Mouse (Mus musculus): ENCODE measurements around the gene Syn3. TPM values are rescaled to one million over a fixed set of nuclear protein-coding genes. Genes with fewer than 3 reads are reported as not detected.

The Syn3 gene
- polyA plus RNA-seq, 1 experiment, result 9.5 TPM

DNA sequence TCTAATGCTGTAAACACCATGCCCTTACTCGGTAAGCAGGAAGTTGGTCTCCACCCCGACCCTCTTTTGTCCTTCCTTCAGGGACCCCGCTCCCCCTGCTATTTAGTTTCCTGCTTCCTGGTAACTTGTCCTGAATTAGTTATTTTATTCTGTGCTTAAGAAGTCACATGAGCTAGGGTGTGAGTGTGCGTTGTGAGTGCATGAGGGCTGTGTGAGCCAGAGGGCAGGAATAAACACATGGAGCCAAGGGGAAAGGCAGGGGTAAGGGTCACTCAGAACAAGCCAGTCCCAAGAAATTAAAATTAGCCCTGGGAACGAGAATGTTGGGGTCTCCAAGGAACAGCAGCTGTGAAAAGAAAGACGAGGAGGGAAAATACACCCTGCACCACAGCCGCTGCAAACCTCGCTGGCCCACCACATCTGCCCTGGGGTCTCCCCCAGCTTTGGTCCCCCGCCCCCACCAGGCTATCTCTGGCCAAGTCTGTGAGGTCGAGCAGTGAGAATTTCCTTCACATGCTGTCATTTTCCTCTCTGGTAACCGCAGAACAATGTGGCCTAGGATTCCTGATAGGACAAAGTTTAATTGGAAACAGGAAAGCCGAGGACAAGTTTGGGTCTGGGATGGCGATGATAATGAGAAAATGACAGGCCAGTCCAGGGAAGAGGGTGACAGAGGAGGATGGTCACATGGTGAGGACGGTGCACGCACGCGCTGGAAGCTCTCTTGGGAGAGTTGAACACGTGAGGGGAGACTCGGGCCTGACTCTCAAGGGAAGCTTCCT is 225.1 kb downstream of the Syn3 start:
- H3K4me3 ChIP-seq (replicated peaks; ENCODE audit: insufficient read depth, low read depth, low read length), result no peak overlapping the region
- TF ChIP-seq POLR2A (IDR thresholded peaks at IDR 0.05; ENCODE audit: borderline replicate concordance, insufficient read depth, low read length) (no peak), CTCF (IDR thresholded peaks at IDR 0.05; ENCODE audit: borderline replicate concordance, insufficient read depth, low read depth, low read length) (no peak)

DNA sequence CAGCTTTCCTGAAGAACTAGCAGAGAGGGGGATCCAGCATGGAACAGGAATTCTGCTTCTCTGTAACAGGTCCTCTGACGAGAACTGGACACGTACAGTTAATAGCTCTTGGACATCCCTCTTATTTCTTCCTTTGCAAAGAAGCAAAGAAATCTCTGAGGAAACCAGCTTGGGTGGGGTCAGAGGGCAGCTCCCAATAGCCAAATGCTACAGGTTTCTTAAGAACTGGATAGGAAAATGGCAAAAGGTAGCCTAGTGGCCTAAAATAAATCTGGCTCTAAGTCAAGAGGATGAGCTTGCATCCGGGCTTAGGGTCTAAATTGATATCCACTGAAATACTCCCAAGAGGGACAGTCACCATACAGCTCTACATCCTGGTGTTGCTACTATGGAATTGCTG is 225.9 kb downstream of the Syn3 start:
- no peak overlapping the region for H3K27ac ChIP-seq (ENCODE audit: insufficient read depth, low read length)
- TF ChIP-seq POLR2A (IDR thresholded peaks at IDR 0.05; ENCODE audit: borderline replicate concordance, insufficient read depth, low read length), result no peak
- TF ChIP-seq CTCF (IDR thresholded peaks at IDR 0.05; ENCODE audit: borderline replicate concordance, insufficient read depth, low read depth, low read length), result no peak
- WGBS, result 68% methylated on average over 3 of the region's 3 CpGs
- H3K4me1 ChIP-seq (ENCODE audit: control insufficient read depth, insufficient read depth, low read length), result no peaks in the 10 kb centered on the region
- no peak overlapping the region for H3K4me3 ChIP-seq (replicated peaks; ENCODE audit: insufficient read depth, low read depth, low read length)
- H3K27me3 ChIP-seq (ENCODE audit: control insufficient read depth, insufficient read depth, low read length), result no peaks in the 10 kb centered on the region
- DNase-seq, result no peak

More for the DNA sequence above, 225.1 kb downstream of the Syn3 start:
- DNase-seq, result no peak
- WGBS, result 75% methylated on average over 19 of the region's 19 CpGs
- H3K27me3 ChIP-seq (ENCODE audit: control insufficient read depth, insufficient read depth, low read length), result no peaks in the 10 kb centered on the region
- no peaks in the 10 kb centered on the region for H3K4me1 ChIP-seq (ENCODE audit: control insufficient read depth, insufficient read depth, low read length)
- no peak overlapping the region for H3K27ac ChIP-seq (ENCODE audit: insufficient read depth, low read length)

DNA sequence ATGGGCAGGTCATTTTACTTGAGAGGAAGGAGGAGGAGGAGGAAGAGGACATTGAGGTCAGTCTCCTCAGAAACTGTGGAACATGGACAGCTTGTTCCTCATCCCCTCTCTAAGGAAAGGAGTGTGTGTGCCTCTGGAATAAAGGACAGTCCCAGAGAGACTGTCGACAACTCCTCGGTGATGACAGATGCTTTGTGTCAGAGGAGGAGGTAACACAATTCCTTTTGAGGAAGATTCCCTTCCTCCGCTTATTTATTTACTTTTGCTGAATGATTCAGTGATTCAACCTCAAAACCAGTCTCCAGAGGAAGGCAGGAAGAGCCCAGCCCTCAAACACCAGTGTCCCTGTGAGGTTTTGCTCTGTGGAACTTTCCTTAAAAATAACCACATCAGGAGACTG is 228.4 kb downstream of the Syn3 start:
- no peaks in the 10 kb centered on the region for H3K27me3 ChIP-seq (ENCODE audit: control insufficient read depth, insufficient read depth, low read length)
- H3K4me3 ChIP-seq (replicated peaks; ENCODE audit: insufficient read depth, low read depth, low read length), result no peak overlapping the region
- no peaks in the 10 kb centered on the region for H3K4me1 ChIP-seq (ENCODE audit: control insufficient read depth, insufficient read depth, low read length)
- TF ChIP-seq POLR2A (IDR thresholded peaks at IDR 0.05; ENCODE audit: borderline replicate concordance, insufficient read depth, low read length) (no peak), CTCF (IDR thresholded peaks at IDR 0.05; ENCODE audit: borderline replicate concordance, insufficient read depth, low read depth, low read length) (no peak)
- DNase-seq, result no peak
- WGBS, result 83% methylated on average over 3 of the region's 3 CpGs
- H3K27ac ChIP-seq (ENCODE audit: insufficient read depth, low read length), result no peak overlapping the region

DNA sequence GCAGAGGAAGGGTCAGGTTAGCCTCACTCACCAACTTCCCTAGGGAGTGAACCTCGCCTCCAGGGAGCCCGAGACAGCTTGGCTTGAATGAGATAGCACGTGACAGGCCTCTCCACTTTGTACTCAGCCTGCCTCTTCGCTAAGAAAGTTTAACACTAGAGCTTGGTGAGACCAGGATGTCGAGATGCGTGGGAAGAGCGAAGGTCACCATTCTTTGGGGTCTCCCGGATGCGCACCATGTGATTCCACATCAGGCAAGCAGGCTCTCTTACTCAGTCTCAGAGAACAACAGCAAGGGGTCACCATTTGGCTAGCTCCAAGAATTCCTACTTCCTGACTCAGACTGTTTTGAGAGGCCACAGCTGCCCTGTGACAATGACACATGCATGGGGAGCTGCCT is 234.1 kb downstream of the Syn3 start:
- Histone ChIP-seq H3K27ac (ENCODE audit: insufficient read depth, low read length) (no peak overlapping the region), H3K4me1 (ENCODE audit: control insufficient read depth, insufficient read depth, low read length) (no peaks in the 10 kb centered on the region), H3K27me3 (ENCODE audit: control insufficient read depth, insufficient read depth, low read length) (no peaks in the 10 kb centered on the region; the same call in 1 of the 2 replicates), H3K4me3 (replicated peaks; ENCODE audit: insufficient read depth, low read depth, low read length) (no peak overlapping the region)
- no peak for DNase-seq
- 88% methylated on average over 9 of the region's 9 CpGs for WGBS
- TF ChIP-seq POLR2A (IDR thresholded peaks at IDR 0.05; ENCODE audit: borderline replicate concordance, insufficient read depth, low read length) (no peak), CTCF (IDR thresholded peaks at IDR 0.05; ENCODE audit: borderline replicate concordance, insufficient read depth, low read depth, low read length) (no peak)

DNA sequence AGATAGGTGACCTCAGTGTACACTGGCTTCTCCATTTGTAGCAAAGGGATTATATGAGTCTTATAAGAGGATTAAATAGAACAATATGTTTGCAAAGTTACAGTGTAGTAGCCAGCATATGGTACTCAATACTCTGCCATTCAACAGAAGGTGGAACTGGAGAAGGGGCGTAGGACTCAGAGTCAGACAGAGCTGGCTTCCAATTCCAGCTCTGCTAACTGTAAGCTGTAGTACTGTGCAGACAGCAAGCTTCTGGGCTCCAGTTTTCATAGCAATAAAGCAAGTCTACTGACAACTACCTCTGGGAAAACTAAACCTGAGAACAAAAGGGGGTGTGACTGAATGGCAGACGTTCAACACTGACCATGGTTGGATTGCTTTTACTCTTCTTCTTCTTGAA is 237.0 kb downstream of the Syn3 start:
- 76% methylated on average over 2 of the region's 2 CpGs for WGBS
- no peak for TF ChIP-seq CTCF (IDR thresholded peaks at IDR 0.05; ENCODE audit: borderline replicate concordance, insufficient read depth, low read depth, low read length)
- TF ChIP-seq POLR2A (IDR thresholded peaks at IDR 0.05; ENCODE audit: borderline replicate concordance, insufficient read depth, low read length), result no peak
- Histone ChIP-seq H3K27me3 (ENCODE audit: control insufficient read depth, insufficient read depth, low read length) (no peaks in the 10 kb centered on the region; the same call in 1 of the 2 replicates), H3K4me1 (ENCODE audit: control insufficient read depth, insufficient read depth, low read length) (no peaks in the 10 kb centered on the region), H3K4me3 (replicated peaks; ENCODE audit: insufficient read depth, low read depth, low read length) (no peak overlapping the region), H3K27ac (ENCODE audit: insufficient read depth, low read length) (no peak overlapping the region)
- DNase-seq, result no peak

DNA sequence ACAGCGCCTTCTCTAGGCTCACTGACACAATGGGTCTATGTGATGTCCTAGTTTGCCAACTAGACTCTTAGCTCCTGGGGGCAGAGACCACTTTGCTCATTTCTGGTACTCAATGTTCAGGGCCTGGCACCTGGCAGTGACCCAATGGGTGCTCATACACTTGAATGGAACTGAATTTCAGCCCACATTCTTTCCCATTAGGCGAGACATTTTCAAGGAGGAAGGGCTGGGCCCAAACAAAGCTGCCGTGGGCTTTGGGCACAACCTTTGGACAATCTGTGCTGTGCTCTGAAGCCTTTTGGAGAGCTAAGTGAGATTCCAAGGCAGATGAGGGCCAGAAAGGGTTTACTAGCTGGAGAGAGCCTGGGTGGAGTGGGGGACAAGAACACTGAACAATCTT is 239.7 kb downstream of the Syn3 start:
- H3K27me3 ChIP-seq (ENCODE audit: control insufficient read depth, insufficient read depth, low read length), result no peaks in the 10 kb centered on the region; the same call in 1 of the 2 replicates
- no peak overlapping the region for H3K4me3 ChIP-seq (replicated peaks; ENCODE audit: insufficient read depth, low read depth, low read length)
- no peak overlapping the region for H3K27ac ChIP-seq (ENCODE audit: insufficient read depth, low read length)
- DNase-seq, result no peak
- TF ChIP-seq POLR2A (IDR thresholded peaks at IDR 0.05; ENCODE audit: borderline replicate concordance, insufficient read depth, low read length) (no peak), CTCF (IDR thresholded peaks at IDR 0.05; ENCODE audit: borderline replicate concordance, insufficient read depth, low read depth, low read length) (no peak)
- 76% methylated on average over 3 of the region's 3 CpGs for WGBS
- H3K4me1 ChIP-seq (ENCODE audit: control insufficient read depth, insufficient read depth, low read length), result no peaks in the 10 kb centered on the region

DNA sequence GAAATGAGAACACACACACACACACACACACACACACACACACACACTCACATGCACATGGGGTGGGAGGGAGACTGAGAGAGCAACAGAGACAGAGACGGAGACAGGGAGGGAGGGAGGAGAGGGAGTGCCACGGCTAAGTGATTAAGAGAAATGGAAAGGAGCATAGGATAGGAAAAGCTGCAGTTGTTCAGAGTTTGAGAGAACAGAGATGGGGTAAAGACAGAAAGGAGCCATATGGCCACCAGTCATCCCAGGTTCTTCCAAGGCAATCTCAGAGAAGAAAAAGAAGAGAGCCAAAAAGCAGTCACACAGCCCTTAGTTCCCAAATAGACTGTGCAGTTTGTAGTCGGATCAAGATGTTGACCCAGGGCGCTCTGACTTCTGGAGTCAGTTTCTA is 240.7 kb downstream of the Syn3 start:
- no peak for TF ChIP-seq POLR2A (IDR thresholded peaks at IDR 0.05; ENCODE audit: borderline replicate concordance, insufficient read depth, low read length)
- DNase-seq, result no peak
- no peak overlapping the region for H3K27ac ChIP-seq (ENCODE audit: insufficient read depth, low read length)
- WGBS, result 82% methylated on average over 4 of the region's 4 CpGs
- H3K27me3 ChIP-seq (ENCODE audit: control insufficient read depth, insufficient read depth, low read length), result no peaks in the 10 kb centered on the region; the same call in 1 of the 2 replicates
- no peak overlapping the region for H3K4me3 ChIP-seq (replicated peaks; ENCODE audit: insufficient read depth, low read depth, low read length)
- no peaks in the 10 kb centered on the region for H3K4me1 ChIP-seq (ENCODE audit: control insufficient read depth, insufficient read depth, low read length)

DNA sequence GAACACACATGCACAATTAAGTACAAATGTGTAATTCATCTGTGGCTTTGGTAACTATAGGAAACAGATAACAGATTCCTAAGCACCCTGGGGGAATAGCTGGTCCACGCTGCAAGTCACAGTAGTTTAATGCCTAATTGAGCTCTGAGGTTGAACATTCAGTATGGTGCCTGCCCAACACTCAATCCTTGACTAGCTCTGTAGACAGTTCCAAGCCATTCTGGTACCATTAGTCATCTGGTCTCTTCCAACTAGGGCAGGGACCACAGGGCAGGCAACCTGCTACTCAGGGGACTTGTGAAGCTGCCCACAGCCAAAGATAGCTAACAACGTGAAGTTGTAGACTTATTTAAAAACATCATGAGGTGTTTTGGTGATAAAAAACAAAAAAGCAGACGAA is 241.7 kb downstream of the Syn3 start:
- 79% methylated on average over 3 of the region's 3 CpGs for WGBS
- Histone ChIP-seq H3K4me3 (replicated peaks; ENCODE audit: insufficient read depth, low read depth, low read length) (no peak overlapping the region), H3K27me3 (ENCODE audit: control insufficient read depth, insufficient read depth, low read length) (no peaks in the 10 kb centered on the region; the same call in 1 of the 2 replicates), H3K4me1 (ENCODE audit: control insufficient read depth, insufficient read depth, low read length) (no peaks in the 10 kb centered on the region), H3K27ac (ENCODE audit: insufficient read depth, low read length) (no peak overlapping the region)
- no peak for DNase-seq
- TF ChIP-seq CTCF (IDR thresholded peaks at IDR 0.05; ENCODE audit: borderline replicate concordance, insufficient read depth, low read depth, low read length) (no peak), POLR2A (IDR thresholded peaks at IDR 0.05; ENCODE audit: borderline replicate concordance, insufficient read depth, low read length) (no peak)
